Mouse (Mus musculus): ENCODE results near the gene Lgals1. TPM values are rescaled to one million over a fixed set of nuclear protein-coding genes. Genes with fewer than 3 reads are reported as not detected.

The Lgals1 gene
- polyA plus RNA-seq (2017; shearing (Covaris generic)) = 1,000 to 10,000 TPM in 1 of 2 experiments, 100 to 1,000 TPM in 1; 544 to 1,308 TPM

DNA sequence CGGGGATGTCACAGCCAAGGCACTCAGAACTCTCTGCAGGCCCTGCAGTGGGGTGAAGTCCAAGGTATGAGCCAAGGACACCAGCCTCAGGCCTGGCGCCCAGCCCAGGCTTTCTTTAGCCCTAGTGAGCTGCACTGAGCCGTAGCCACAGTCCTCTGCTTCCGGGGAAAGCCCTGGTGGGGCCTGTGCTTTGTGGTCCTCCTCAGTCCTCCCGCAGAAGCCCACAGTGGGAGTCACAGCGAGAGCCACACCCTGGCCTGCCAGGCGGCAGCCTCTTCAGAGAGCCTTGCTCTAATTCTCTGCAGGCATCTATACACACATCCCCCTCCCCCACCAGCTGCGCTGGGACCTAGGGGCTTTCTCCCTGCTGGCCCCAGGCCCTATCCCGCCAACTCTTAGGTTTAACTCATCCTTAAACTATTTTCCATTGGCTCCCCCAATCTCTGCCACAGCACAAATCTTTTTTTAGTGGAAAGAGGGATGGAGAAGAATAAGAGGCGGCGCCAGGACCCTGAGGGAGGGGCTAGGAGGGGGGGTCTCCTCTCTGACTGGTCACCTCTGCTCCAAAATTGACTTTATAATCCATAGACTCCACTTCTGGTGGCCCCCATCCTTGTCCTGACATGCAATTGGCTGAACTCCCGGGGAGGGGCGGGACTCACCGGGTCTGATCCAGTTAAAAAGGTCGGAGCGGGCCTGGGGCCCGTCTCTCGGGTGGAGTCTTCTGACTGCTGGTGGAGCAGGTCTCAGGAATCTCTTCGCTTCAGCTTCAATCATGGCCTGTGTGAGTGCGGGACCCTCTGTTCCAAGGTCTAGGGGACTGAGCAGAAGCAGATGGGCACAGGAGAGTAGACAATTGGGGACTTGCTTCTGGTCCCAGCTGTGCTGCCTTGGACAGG is at the start of gene Lgals1:
Gene Lgals1 (plus strand): TSS at position 705 of the 899 bp plus-strand sequence.

DNA sequence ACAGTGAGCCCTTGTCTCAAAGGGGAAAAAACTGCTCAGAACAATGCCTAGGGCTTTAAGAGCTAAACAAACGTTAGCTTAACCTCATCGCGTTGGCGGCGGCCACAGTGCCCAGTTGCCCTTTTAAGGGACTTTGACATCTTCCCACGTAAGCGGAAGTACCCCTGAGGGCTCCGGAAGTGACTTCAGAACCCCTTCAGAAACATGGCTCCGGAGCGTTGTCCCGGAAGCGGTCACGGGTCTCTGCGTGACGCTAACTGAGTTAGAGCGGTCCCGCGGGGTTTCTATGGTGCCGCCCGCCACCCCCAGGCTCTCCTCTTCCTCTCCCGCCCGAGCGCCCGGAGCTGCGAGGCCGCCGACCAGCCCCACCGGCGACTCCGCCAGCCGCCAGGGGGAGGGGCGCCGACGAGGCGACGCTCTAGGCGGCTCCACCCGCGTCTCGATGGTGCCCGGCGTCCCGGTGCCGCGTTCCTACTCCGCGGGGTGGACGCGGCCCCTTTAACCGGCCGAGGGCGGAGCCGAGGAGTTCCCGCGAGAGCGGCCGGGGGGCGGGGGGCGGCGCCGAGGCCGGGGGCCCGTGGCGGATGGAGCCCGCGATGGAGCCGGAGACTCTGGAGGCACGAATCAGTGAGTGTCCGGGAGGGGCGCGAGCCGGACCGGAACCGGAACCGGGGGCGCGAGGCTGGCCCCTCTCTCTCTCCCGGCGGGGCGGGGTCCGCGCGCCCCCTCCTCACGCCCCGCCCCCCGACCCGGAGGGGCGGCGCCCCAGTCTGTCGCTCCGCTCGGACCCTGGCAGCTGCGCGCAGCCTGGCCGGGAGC is 49.3 kb upstream of the Lgals1 start, which contains the start of gene Gga1:
Gene Gga1 (plus strand): TSS at position 200 of the 819 bp plus-strand sequence.

DNA sequence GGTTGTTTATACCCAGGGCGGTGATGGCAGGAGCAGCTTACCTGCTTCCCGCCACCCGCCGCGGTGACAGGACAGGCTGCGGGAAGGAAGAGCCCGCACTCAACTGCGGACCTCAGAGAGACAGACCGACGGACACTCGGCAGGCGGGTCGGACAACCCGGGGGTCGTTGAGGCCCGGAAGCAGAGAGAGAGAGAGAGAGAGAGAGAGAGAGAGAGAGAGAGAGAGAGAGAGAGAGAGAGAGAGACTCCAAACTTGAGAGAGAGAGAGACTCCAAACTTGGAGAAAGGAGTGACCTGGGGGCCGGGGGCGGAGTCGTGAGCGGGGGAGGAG is 27.2 kb upstream of the Lgals1 start, which contains the start of gene Gm49510:
Gene Gm49510 (plus strand): TSS at position 259 of the 331 bp plus-strand sequence.

DNA sequence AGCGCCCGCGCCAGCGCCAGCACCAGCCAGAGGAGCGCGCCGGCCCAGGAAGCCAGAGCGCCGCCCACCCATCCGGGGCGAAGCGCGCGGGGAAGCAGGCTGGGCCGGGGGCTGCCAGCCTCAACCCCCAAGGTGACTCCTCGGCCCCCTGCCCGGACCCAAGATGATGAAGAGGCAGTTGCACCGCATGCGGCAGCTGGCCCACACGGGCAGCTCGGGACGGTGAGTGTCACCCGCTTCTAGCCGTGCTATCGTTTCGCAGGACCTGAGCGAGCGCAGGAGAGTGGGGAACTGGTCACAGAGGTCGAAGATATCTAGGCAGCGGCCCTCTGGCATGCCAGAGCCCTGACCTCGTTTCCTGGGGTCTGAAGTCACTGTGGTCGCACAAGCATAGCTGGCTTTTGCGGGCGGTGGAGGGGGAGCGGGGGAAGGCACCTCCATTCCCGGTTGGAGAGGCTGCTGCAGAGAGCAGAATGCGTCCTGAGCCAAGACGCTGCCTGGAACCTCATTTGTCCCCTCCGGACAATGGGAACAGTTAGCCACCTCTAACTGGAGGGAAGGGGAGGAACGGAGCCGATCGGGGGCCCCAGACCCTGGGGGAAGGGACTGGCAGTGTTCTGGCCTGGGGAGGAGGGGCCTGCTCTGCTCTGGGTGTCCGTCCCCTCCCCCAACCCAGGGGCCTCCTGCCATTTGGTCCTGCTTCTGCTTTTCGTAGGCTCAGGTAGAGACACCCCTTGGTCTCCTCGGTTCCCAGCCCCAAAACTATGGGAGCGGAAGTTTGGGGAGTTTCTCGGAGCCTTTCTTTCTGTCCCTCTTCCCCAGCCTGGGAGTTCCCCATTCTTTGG is 26.6 kb upstream of the Lgals1 start, which contains the start of gene Sh3bp1:
Gene Sh3bp1 (plus strand): TSS at position 29 of the 845 bp plus-strand sequence.

DNA sequence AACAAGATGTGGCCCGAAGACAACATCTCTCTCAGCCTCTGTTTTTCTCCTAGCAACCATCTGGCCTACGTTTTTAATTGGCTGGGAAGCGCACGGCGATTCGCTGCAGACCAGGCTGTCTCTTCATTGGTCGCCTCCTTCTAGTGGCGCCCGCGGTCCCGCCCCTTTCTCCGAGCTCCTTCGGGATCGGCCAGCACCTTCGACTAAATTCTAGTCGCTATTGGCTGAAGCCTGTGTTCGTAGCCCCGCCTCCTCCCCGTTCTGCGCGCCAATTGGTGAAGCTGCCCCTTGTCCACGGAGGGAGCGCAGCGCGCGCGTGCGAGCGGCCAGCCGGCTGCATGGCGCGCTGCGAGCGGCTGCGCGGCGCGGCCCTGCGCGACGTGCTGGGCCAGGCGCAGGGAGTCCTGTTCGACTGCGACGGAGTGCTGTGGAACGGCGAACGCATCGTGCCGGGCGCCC is 12.9 kb upstream of the Lgals1 start, which contains the start of gene Pdxp:
Gene Pdxp (plus strand): TSS at position 288 of the 459 bp plus-strand sequence.

DNA sequence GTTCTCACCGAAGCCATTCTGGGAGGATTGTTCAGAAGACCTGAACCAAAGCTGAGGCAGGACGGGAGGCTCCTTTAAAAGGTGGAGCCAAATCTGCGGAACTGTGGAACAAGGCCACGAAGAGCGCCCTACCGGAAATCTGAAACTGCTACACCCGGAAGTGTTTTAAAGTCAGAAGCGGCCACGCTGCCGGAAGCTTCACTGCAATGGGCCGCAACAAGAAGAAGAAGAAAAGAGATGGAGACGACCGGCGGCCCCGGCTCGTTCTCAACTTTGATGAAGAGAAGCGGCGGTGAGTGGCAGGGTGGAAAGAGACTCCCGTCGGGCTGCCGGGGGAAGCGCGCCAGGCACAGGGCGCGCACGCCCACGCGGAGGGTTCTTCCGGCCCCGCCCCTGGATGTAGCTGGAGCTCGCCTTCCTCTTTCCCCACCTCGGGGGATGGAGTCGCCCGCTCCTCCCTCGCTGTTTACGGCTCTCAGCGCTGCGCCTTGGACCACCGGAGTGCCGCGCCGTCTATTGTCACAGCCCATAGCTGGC is 8.3 kb downstream of the Lgals1 start, which contains the start of gene Nol12:
Gene Nol12 (plus strand): TSS at position 150 of the 537 bp plus-strand sequence.

DNA sequence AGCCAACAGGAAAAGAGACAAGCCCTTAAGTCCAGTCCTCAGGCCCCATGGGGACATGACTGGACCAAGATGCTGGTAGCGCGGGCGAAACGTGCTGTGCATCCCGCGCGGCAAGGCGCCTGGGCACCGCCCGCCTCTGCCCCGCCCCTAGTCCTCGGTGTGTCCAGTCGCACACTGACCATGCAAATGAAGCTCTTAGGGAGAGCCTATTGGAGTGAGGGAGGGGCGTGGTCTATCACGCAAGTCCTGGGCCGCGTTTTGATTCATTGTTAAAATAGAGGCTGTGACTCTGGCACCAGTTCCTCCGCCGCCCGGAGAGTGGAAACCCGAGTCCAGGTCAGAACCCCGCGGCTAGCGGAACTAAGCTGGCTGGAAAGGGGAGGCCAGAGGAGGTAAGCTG is 21.1 kb downstream of the Lgals1 start, which contains the start of gene Triobp:
Gene Triobp (plus strand): TSS at position 68 of the 400 bp plus-strand sequence.

Other genes with a start within 250 kb of the Lgals1 start
- under 1 TPM in 1 of 2 experiments, not detected in 1; 0.02 TPM for gene Elfn2, start 208.0 kb upstream of the Lgals1 start, polyA plus RNA-seq (2017; shearing (Covaris generic))
- gene Mfng, start 153.2 kb upstream of the Lgals1 start, polyA plus RNA-seq (2017; shearing (Covaris generic)) = 100 to 1,000 TPM in 1 of 2 experiments, 10 to 100 TPM in 1; 74.5 to 116 TPM
- under 1 TPM in 1 of 2 experiments, not detected in 1; 0.19 TPM for gene Card10, start 123.7 kb upstream of the Lgals1 start, polyA plus RNA-seq (2017; shearing (Covaris generic))
- gene Cdc42ep1, start 84.1 kb upstream of the Lgals1 start, polyA plus RNA-seq (2017; shearing (Covaris generic)) = under 1 TPM; 0.14 to 0.18 TPM
- not detected for gene Lgals2, start 71.2 kb upstream of the Lgals1 start, polyA plus RNA-seq (2017; shearing (Covaris generic))
- gene Gga1, start 49.5 kb upstream of the Lgals1 start, polyA plus RNA-seq (2017; shearing (Covaris generic)) = 10 to 100 TPM; 43.5 to 61.3 TPM
- under 1 TPM; 0.68 to 0.75 TPM for gene Gm49510, start 27.1 kb upstream of the Lgals1 start, polyA plus RNA-seq (2017; shearing (Covaris generic))
- 100 to 1,000 TPM; 165 to 207 TPM for gene Sh3bp1, start 27.0 kb upstream of the Lgals1 start, polyA plus RNA-seq (2017; shearing (Covaris generic))
- gene Pdxp, start 12.8 kb upstream of the Lgals1 start, polyA plus RNA-seq (2017; shearing (Covaris generic)) = 10 to 100 TPM; 16.6 to 18.3 TPM
- gene Nol12, start 8.2 kb downstream of the Lgals1 start, polyA plus RNA-seq (2017; shearing (Covaris generic)) = 10 to 100 TPM; 49.9 to 50.4 TPM
- 10 to 100 TPM; 54.7 to 95.1 TPM for gene Triobp, start 21.0 kb downstream of the Lgals1 start, polyA plus RNA-seq (2017; shearing (Covaris generic))
- gene H1f0, start 101.7 kb downstream of the Lgals1 start, polyA plus RNA-seq (2017; shearing (Covaris generic)) = 100 to 1,000 TPM; 106 to 152 TPM
- under 1 TPM; 0.42 to 0.47 TPM for gene Galr3, start 115.2 kb downstream of the Lgals1 start, polyA plus RNA-seq (2017; shearing (Covaris generic))
- gene Ankrd54, start 136.2 kb downstream of the Lgals1 start, polyA plus RNA-seq (2017; shearing (Covaris generic)) = 10 to 100 TPM; 48.6 to 53.3 TPM
- 100 to 1,000 TPM; 160 to 185 TPM for gene Eif3l, start 148.5 kb downstream of the Lgals1 start, polyA plus RNA-seq (2017; shearing (Covaris generic))
- 10 to 100 TPM; 26.9 to 36.0 TPM for gene Micall1, start 182.2 kb downstream of the Lgals1 start, polyA plus RNA-seq (2017; shearing (Covaris generic))
- gene Polr2f, start 214.3 kb downstream of the Lgals1 start, polyA plus RNA-seq (2017; shearing (Covaris generic)) = 100 to 1,000 TPM; 133 to 161 TPM
- gene 1700088E04Rik, start 214.5 kb downstream of the Lgals1 start, polyA plus RNA-seq (2017; shearing (Covaris generic)) = 1 to 10 TPM; 3.0 to 4.3 TPM
- under 1 TPM in 1 of 2 experiments, not detected in 1; 0.09 TPM for gene Sox10, start 238.5 kb downstream of the Lgals1 start, polyA plus RNA-seq (2017; shearing (Covaris generic))

All from activated CD4-positive, CD25-positive, alpha-beta regulatory T cell (primary cell).